Mouse (Mus musculus) myocyte (in vitro differentiated cells): ENCODE data around the gene Tpk1.

Source experiments
- CEBPB ChIP-seq: IDR thresholded peaks from 2 replicates; pipeline ENCODE4 v1.6.1; 2011; ENCODE audit warnings: mild to moderate bottlenecking, moderate library complexity; ENCODE audit not compliant: poor library complexity, insufficient read depth, severe bottlenecking
- E2F4 ChIP-seq: IDR thresholded peaks from one replicate; pipeline ENCODE4 v1.6.1; 2011; ENCODE audit warnings: mild to moderate bottlenecking, control low read depth, moderate library complexity; ENCODE audit not compliant: insufficient read depth
- MAX ChIP-seq: IDR thresholded peaks from one replicate; pipeline ENCODE4 v1.6.1; 2011; ENCODE audit warnings: low read depth, mild to moderate bottlenecking, control low read depth
- MYOD1 ChIP-seq, 3 experiments: IDR thresholded peaks; one replicate each; pipeline ENCODE4 v1.6.1; 2011; ENCODE audit warnings: control low read depth in 2 of 3, low read depth in 2 of 3, mild to moderate bottlenecking in 2 of 3, moderate library complexity in 1 of 3; ENCODE audit not compliant: insufficient read length in 2 of 3, control insufficient read depth in 1 of 3
- MYOG ChIP-seq, 3 experiments: IDR thresholded peaks; one replicate each; pipeline ENCODE4 v1.6.1; 2011; ENCODE audit warnings: control low read depth in 2 of 3, low read depth in 2 of 3, mild to moderate bottlenecking in 2 of 3; ENCODE audit not compliant: insufficient read length in 2 of 3, control insufficient read depth in 1 of 3, insufficient read depth in 1 of 3
- POLR2A ChIP-seq: IDR thresholded peaks from one replicate; pipeline ENCODE4 v1.6.1; 2011; ENCODE audit warnings: low read depth, mild to moderate bottlenecking, control low read depth, moderate library complexity; ENCODE audit not compliant: insufficient read length
- POLR2AphosphoS2 ChIP-seq: IDR thresholded peaks from one replicate; pipeline ENCODE4 v1.6.1; 2011; ENCODE audit warnings: low read depth, control low read depth; ENCODE audit not compliant: insufficient read length
- SRF ChIP-seq: IDR thresholded peaks from one replicate; pipeline ENCODE4 v1.6.1; 2011; ENCODE audit warnings: low read depth; ENCODE audit not compliant: control insufficient read depth, insufficient read length
- TCF12 ChIP-seq: IDR thresholded peaks from one replicate; pipeline ENCODE4 v1.6.1; 2011; ENCODE audit warnings: mild to moderate bottlenecking, control low read depth; ENCODE audit not compliant: poor library complexity, insufficient read depth, severe bottlenecking
- USF1 ChIP-seq: IDR thresholded peaks from one replicate; pipeline ENCODE4 v1.6.1; 2011; ENCODE audit warnings: low read depth, mild to moderate bottlenecking, control low read depth, moderate library complexity

GRCm38 (mm10) chr6:43531996-43532395 lies 134.1 kb downstream of the Tpk1 start:
- TF ChIP-seq POLR2A: no peak
- TF ChIP-seq MYOD1 (IDR thresholded peaks at IDR 0.05; ENCODE audit: control insufficient read depth in 1 of 3, insufficient read length in 2 of 3, low read depth in 2 of 3): no peak
- TF ChIP-seq MYOG (IDR thresholded peaks at IDR 0.05; ENCODE audit: control insufficient read depth in 1 of 3, insufficient read depth in 1 of 3, insufficient read length in 2 of 3, low read depth in 2 of 3): no peak
- TF ChIP-seq MAX: no peak
- no peak for TF ChIP-seq USF1
- TF ChIP-seq CEBPB: no peak
- TF ChIP-seq POLR2AphosphoS2: no peak
- TF ChIP-seq SRF: no peak
- TF ChIP-seq E2F4: no peak
- no peak for TF ChIP-seq TCF12
